Mouse (Mus musculus) 3134 (cell line): ENCODE results near the gene Ang2.
"Not testable (repeated sequence)": the region's sequence is repeated elsewhere in the genome, so short reads cannot be mapped to it uniquely, and the experiment has no call there.

Source experiments
- DNase-seq: peaks from one replicate; pipeline ENCODE4 v3.0.0-alpha.2; 2011; ENCODE audit warnings: low spot score; ENCODE audit not compliant: insufficient read length; ENCODE audit errors: extremely low read depth

The Ang2 gene

GRCm38 (mm10) chr14:51199098-51200023 lies at the start of gene Ang2:
Gene Ang2, minus strand, starts transcription at chr14:51199148.
- DNase-seq = peak; percentile 65

- DNase-seq = no peak
These were observed 48.8 kb upstream of the Ang2 start for GRCm38 (mm10) chr14:51247736-51248135.

DNA sequence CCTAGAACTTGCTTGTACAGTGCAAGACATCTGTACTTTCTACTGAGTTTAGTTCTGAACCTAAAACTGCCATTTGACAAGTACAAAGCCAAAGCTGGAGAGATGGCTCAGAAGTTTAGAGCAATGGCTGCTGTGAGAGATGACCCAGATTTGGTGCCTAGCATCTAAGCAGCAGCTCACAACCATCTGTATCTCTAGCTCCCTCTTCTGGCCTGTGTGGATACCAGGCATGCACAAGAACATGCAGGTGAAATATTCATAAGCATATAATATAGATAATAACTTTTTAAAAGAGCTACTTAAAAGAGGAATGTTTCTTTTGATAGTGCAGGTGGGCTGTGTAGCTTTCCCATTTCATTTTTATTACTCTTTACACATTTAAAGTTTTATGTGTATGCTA lies 42.0 kb upstream of the Ang2 start:
- DNase-seq = peak; percentile 20

DNA sequence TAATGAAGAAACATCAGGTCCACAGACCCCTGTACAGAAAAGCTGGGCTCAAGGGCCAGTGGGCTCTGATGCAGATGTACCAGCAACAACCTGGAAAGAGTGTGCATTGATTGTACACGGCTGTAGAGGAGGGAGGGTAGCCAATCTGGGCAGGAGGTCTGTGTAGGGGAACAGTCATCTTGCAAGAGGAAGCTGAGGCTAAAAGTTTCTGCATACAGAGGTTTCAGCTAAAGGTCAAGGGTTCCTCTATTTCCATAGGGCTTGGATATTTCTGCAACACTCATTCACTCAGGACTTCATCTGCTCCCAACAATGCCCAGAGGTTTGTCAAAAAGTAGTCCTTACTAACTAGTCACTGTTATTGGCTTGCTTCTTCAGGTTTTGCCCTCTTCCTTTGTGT lies 38.5 kb upstream of the Ang2 start:
- not testable (repeated sequence) for DNase-seq

- not testable (repeated sequence) for DNase-seq
These were observed 30.7 kb upstream of the Ang2 start for GRCm38 (mm10) chr14:51229657-51230056.

- not testable (repeated sequence) for DNase-seq
These were observed 21.1 kb upstream of the Ang2 start for GRCm38 (mm10) chr14:51220075-51220474.

DNA sequence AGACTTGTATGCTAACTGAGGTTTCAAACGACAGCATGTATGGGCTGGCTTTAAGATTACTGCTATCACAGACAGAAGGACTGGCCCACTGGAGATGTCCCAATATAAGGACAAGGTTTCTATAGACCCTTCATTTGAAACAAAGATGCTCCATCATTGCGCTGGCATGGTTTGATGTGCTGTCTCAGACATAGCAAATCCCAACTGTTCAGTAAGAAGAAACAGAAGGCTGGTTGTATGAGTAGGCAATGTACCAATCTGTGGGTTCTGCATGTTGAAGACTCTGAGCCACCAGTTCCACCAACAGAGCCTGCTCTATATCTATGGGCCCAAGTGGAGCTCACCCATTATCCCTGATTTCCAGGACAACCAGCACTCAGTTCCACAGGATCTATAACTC lies 4.2 kb upstream of the Ang2 start, which contains the start of gene Ear14:
Gene Ear14 (plus strand): TSS at position 277 of the 400 bp plus-strand sequence.
- no peak for DNase-seq

- DNase-seq = peak; percentile 64
These were observed 1.5 kb upstream of the Ang2 start for GRCm38 (mm10) chr14:51200466-51200865.

GRCm38 (mm10) chr14:51200054-51200453 lies 1.1 kb upstream of the Ang2 start:
- peak; percentile 69 for DNase-seq

- no peak for DNase-seq
These were observed 3.3 kb downstream of the Ang2 start for GRCm38 (mm10) chr14:51195681-51196080.

GRCm38 (mm10) chr14:51181051-51181450 lies 17.9 kb downstream of the Ang2 start:
- DNase-seq = not testable (repeated sequence)

DNA sequence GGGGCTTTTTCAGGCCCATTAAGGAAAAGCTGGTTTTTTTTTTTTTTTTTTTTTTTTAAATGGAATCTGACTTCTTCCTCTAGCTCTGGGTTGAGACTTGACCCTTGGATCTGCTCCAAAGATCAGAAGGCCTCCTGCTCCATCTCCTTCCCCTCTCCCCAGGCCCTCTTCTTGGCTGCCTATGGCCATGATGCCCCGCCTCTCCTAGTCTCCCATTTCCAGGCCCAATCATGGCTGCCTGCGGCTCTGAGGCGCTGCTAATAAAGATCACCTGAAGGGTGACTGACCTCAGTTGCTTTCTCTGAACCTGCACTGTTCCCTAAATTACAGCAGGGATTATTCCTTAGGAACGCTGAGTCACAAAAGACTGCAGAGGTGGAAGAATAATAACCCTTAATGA lies 25.1 kb downstream of the Ang2 start:
- no peak for DNase-seq

DNA sequence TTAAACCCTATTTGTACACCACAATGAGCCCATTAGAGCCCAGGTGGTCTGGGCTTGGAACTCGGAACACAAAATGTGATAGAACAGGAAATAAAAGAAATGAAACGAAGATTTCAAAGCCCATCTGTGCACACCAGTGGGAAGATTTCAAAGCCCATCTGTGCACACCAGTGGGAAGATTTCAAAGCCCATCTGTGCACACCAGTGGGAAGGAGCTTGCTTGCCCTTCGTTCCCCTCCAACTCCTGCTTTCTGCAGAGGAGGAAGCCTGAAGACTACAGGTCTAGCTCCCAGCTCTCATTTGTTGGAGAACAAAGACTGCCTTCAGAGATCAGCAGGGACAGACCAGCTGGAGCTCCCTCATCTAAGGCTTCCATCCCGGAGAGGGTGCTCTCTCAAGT lies 26.0 kb downstream of the Ang2 start:
- DNase-seq = not testable (repeated sequence)

DNA sequence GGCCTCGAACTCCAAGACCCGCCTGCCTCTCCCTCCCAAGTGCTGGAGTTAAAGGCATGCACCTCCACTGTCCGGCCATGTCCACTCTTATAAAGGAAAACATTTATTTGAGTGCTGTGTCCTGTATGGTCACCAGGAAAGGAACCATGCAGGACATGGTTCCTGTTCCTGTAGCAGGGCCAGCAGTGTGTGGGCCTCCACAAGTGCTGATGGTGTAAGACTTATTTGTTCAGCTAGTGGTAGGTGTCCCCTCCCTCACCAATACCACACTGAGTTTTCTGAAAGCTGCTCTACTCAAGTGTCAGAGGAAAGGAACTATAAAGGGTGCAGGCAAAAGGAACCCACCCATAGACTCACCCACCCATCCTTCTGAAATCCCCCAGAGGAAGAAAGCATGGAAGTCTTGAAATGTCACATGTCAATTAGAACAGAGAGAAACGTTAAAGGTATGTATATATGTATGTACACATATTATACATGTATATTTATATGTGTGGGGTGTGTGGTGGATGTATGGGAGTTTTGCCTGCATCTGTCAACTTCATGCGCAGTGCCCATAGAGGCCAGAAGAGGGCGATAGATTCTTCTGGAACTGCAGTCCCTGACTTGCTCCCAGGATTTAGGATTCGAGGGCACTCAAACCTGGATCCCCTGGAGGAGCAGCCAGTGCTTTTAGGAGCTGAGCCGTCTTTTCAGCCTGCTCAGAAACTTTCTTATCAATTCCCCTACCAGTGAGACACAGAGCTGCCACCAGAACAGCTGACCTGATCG lies 26.7 kb downstream of the Ang2 start:
- DNase-seq = not testable (repeated sequence)

- no peak for DNase-seq
These were observed 32.9 kb downstream of the Ang2 start for GRCm38 (mm10) chr14:51166068-51166467.

DNA sequence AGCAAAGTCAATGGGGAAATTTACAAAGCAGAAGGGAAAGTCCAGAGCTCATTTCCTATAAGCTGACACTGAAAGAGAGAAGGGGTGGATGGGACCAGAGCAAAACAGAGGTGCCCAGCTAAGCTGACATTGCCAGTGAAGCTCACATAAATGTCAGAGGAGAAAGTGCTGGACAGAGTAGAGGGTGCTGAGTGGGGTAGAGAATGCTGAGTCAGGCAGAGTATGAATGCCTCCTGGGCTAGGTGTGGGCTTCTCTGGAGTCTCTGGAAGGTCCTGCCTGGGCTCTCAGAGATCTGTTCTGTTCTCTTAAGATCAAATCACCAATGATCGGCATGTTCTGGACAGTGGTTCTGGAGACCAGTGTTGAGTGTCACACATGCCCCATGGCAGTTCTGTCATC lies 33.5 kb downstream of the Ang2 start:
- no peak for DNase-seq

GRCm38 (mm10) chr14:51163323-51163722 lies 35.6 kb downstream of the Ang2 start:
- DNase-seq = not testable (repeated sequence)

GRCm38 (mm10) chr14:51161976-51162375 lies 37.0 kb downstream of the Ang2 start, which contains the start of gene Rnase2b:
Gene Rnase2b, plus strand, starts transcription at chr14:51162260.
- not testable (repeated sequence) for DNase-seq

DNA sequence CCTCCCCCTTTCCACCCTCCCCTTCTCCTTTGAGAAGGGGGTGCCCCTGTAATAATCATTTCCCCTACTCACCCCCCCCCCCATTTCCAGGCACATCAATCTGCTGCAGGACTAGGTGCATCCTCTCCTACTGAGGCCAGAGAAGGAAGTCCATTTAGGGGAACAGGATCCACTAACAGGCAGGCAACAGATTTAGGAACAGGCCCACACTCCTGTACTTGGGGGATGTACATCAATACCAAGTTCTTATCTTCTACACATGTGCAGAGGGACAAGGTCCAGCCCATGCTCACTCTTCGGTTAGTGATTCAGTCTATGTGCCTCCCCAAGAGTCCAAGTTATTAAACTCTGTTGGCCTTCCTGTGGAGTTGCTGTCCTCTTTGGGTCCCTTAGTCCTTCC lies 41.9 kb downstream of the Ang2 start:
- no peak for DNase-seq

- DNase-seq = no peak
These were observed 42.2 kb downstream of the Ang2 start for GRCm38 (mm10) chr14:51156736-51157068.

DNA sequence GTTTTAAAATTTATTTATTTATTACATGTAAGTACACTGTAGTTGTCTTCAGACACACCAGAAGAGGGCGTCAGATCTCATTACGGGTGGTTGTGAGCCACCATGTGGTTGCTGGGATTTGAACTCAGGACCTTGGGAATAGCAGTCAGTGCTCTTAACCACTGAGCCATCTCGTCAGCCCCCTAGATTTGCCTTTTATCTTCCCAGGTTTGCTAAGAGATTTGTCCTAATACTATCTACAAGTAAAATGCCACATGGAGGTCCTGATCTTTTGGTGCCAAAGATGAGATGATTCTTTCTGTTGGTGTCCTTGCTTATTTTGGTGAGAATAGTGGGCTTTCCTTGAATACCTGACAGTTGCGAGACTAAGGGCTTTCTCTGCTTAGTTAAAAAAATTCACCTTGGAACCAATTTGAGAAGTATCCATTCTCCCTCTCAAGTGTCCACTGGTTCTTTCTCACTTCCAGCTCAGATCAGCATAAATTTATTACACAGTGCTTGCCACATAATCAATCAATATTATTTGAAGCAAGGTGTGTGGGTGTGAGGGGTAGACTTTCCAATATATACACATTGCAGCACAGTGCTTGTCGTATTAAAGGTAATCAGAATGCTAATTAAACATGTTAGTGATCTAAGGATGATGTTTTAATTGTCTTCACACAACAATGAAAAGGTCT lies 42.8 kb downstream of the Ang2 start:
- no peak for DNase-seq
